Mouse (Mus musculus) gonadal fat pad, adult 2 months (tissue): ENCODE measurements around the gene Kcnmb4. TPM values are rescaled to one million over a fixed set of nuclear protein-coding genes. Genes with fewer than 3 reads are reported as not detected.

Source experiments
- DNase-seq: peaks from one replicate; pipeline ENCODE4 v3.0.0-alpha.2; 2012; ENCODE audit warnings: low read depth
- polyA plus RNA-seq: library from polyadenylated mRNA; depleted of rRNA; stranded (reverse); fragments of >200 nt; gene quantifications from 2 replicates; pipeline ENCODE4 v1.2.3, GENCODE M21; 2012; rRNA removed

Gene Kcnmb4
- polyA plus RNA-seq, 1 experiment, result 22.4 TPM

DNA sequence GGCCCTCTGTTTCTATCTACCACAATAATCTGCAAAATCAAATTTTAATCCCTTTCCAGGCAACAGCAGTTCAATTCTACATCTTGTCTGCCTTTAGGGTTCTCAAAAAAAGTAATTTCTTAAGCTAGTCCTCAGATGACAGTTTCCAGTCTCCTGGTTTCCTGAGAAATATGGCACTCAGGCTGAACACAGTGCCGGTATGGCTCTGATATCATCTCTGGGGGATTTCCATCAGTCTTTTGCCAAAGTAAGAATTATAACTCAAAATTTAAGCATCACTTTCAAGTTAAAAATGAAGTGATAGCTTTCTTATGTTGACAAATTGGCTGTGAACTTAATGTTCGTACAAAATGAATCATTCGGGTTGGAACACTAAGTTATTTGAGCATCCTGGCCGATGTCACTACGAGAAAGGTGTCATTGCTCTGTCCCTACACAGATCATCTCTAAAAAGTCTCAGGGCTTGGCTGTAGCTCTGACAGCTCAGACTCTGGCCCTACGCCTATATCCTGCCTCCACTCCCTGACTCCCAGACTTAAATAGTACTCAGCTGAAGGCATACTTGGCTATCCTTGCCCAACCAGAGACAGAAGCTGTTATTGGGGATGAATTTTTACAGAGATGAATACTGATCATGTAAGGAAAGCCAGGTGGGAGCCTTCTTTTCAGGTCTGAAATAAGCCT is 70.8 kb downstream of the Kcnmb4 start:
- DNase-seq, result no peak

- no peak for DNase-seq
Observed at GRCm38 (mm10) chr10:116397973-116398372, 75.7 kb downstream of the Kcnmb4 start.

DNA sequence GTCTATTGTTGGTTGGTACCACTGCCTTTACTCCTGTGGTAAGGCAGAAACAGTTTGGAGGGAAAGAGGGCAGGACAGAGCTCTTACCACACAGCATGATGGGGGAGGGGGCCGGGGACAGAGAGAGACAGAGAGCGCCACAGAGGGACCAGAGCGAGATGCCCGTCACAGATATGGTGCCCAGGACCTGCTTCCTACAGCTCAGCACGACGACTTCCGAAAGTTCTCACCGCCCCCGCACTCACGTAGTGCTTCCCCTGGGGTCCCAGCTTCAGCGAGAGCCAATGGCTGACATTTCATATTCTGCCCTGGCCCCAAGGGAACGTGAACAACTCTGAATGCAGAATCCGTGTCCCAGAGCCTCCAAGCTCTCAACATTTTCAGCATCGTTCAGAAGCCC is 76.1 kb downstream of the Kcnmb4 start:
- DNase-seq, result no peak

DNA sequence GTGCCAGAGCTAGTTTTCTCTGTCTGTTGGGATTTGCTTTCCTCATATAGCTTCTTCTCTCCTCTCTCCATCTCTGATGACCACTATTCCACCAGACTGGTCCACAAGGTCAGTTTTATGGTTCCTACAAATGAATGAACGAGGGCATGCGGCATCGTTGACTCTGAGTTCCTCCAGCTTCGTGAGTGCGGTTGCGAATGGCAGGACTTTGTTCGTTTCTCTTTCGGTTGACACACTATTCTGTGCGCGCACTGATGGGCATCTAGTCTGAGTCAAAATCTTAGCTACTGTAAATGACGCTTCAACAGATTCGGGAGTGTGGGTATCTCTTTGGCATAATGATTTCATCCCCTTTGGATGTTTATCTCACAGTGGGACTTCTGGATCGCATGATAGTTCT is 76.7 kb downstream of the Kcnmb4 start:
- no peak for DNase-seq

DNA sequence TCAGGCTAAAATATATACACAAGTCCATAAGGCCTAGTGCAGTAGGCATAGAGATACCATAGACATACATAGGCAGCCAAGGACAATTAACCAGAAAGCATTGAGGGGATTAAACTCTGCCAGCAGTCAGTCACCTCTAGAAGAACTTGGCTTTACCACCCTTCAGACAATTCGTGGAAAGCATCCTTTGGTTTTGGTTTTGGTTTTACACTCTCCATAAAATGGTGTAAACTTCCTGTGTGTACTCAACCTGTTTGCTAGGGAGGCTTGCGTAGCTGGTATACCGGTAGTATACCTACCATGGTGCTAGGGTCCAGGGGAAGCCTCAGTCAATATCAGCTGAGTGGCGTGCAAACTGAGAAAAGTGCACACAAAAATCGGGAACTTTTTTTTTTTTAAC is 77.4 kb downstream of the Kcnmb4 start:
- no peak for DNase-seq

- DNase-seq, result no peak
Observed at GRCm38 (mm10) chr10:116394585-116394984, 79.1 kb downstream of the Kcnmb4 start.

GRCm38 (mm10) chr10:116393790-116394475 is 79.7 kb downstream of the Kcnmb4 start:
- no peak for DNase-seq

DNA sequence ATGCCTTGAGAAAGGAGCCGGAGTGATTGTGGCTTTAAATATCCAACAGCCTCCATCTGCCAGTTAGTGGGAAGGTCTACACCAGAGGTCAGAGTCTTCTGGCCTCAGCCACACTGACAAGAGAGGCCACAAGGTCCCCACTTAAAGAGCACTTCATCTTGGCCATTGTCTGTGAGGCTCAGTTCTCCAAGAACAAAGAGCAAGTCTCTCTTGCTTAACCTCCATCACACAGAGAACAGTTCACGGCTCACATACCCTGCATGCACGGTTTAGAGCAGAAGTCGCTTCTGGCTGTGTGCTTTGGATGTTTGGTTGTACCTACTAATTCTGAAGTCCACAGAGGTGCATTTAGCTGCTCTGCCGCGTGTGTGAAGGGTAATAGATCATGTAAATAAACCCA is 84.8 kb downstream of the Kcnmb4 start:
- DNase-seq, result no peak

- DNase-seq, result no peak
Observed at GRCm38 (mm10) chr10:116386391-116386885, 87.2 kb downstream of the Kcnmb4 start.

DNA sequence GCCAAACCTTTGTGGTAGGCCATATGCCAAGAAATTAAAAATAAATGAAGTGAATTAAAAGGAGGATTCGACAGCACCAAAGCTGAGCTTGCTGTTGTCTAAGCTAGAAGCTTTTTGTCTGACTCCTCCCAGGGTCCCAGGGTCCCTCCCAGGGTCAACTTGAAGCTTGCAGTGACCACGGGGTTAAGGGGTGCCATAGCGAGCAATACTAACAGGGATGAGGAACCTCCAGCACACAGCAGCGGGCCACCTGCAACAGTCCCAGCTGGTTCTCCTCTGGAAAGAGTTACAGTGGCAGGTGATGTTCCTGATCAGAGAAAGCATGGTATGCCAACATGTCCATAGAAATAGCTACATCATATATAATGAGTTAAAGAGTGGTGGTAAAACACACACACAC is 89.3 kb downstream of the Kcnmb4 start:
- DNase-seq, result no peak

DNA sequence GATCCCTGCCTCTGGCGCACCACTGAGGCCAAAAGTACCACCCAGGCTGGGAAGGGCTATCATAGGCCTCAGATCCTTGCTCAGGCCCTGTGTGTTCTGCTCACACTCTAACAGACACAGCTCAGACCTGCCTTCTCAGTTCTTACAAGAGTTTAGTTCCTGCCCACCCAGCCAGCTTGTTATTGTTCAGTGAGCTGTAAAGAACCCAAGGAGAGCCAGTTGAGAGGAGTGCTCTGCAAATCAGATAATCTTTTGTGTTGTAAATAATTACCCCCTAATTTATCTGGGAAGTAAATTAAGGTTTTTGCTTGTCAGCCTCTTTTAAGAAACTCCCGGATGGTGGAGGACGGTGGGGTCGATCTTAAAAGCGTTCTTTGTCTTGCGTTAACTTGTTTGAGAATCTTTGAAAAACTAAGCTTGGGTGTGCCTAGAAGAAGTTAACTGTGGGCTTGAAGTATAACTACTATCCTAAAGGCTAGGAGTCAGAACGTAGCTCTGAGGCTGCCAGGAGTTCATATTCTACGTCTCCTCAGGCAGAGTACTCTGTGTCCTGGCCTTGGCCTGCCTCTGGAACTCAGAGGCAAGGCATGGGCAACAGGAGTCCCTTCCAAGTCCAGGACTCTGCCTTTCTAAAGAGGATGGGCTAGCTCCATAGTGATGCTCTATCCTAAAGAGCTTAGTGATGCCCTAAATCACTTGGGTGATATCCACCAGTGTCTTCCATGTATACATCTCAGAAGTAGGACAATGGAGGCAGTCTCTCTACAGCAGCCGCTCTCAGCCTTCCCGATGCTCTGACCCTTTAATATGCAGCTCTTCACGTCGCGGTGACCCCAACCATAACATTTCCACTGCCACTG is 90.6 kb downstream of the Kcnmb4 start:
- no peak for DNase-seq

DNA sequence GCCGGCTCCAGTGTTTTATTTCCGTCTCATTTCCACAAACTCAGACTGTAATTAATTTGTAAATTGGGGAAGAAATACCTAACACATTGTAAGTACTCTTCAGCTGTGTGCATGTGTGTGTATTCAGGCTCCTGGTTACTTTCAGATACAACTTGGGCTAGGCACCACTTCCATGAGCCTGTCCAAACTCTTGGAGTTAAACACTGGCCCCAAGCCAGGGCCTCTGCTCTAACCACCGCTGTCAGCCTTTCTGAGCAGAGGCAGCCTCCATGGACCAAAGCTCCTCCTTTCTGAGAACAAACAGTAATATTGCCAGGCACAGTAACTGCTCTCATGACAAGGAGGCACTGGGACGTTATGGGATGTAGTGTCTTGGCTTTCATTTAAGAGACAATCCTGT is 96.8 kb downstream of the Kcnmb4 start:
- no peak for DNase-seq

- no peak for DNase-seq
Observed at GRCm38 (mm10) chr10:116374111-116374510, 99.6 kb downstream of the Kcnmb4 start.

DNA sequence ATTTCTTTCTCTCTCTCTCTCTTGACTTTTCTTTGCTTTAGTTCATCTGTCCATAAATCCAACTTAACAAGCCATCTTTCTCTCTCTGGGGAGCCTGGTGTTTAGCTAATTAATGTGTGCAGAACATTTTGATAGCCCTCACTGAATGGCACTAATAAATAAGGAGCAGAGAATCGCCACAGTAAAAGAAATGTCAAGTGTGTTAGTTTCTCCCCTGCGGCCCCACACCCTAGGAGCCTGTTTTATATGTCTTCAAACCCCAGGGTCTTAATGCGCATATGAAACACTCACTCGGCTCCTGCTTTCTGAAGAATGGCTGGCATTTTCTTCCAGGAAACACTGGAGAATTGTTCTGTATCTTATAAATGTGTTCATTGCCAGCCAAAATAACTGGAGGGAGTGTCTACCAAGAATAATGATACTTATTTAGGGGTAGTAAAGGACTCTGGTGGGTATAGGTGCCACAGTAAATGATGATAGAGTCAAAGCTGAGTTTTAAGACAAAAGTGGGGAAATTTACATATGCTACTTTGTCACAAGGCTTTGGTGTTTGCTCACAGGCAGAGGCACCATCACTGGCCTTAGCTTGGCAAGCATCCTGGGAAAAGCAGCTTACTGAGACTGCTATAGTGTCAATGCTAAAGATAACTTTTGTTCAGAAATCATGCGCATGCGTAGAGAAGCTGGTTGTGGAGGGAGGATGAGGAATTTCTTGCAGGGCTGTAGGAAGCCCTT is 102.5 kb downstream of the Kcnmb4 start:
- no peak for DNase-seq

Other genes starting within 250 kb of the Kcnmb4 start
- gene Ptprb, start 198.4 kb downstream of the Kcnmb4 start, polyA plus RNA-seq, result 15.6 and 16.3 TPM in 2 replicates
- gene Cnot2, start 107.6 kb upstream of the Kcnmb4 start, polyA plus RNA-seq, result 40.4 and 44.4 TPM in 2 replicates